Mouse (Mus musculus) liver, embryonic 11.5 days (tissue): Measurements from ENCODE around the gene Insc. TPM values are rescaled to one million over a fixed set of nuclear protein-coding genes. Genes with fewer than 3 reads are reported as not detected.

Source experiments
- ATAC-seq: fragments of 200-750 bp; cut with Nextera tagmentation; replicated peaks from 2 replicates; pipeline ENCODE4 v1.8.0; 2017; ENCODE audit warnings: moderate number of reproducible peaks, mild to moderate bottlenecking, moderate TSS enrichment, moderate library complexity; ENCODE audit not compliant: low FRiP score
- DNase-seq: peaks from one replicate; pipeline ENCODE4 v3.0.0-alpha.2; 2017; ENCODE audit warnings: low spot score
- H3K27ac ChIP-seq: fragments of 300-500 bp; sonication (generic); 2 replicates; pipeline ENCODE4 v1.5.1; 2014; ENCODE audit warnings: mild to moderate bottlenecking, low read depth, low read length, control low read depth
- H3K27me3 ChIP-seq: fragments of 300-500 bp; sonication (generic); replicated peaks from 2 replicates; pipeline ENCODE4 v1.6.1; 2014; ENCODE audit warnings: low read length, mixed read lengths; ENCODE audit not compliant: control insufficient read depth, insufficient read depth
- H3K36me3 ChIP-seq: fragments of 300-500 bp; sonication (generic); 2 replicates; pipeline ENCODE4 v1.6.1; 2014; ENCODE audit warnings: mild to moderate bottlenecking, low read length, moderate library complexity, mixed read lengths; ENCODE audit not compliant: control insufficient read depth, insufficient read depth
- H3K4me1 ChIP-seq: fragments of 300-500 bp; sonication (generic); replicated peaks from 2 replicates; pipeline ENCODE4 v1.6.1; 2014; ENCODE audit warnings: low read length, mixed read lengths; ENCODE audit not compliant: control insufficient read depth, insufficient read depth
- H3K4me2 ChIP-seq: fragments of 300-500 bp; sonication (generic); 2 replicates; pipeline ENCODE4 v1.6.1; 2014; ENCODE audit warnings: mild to moderate bottlenecking, control low read depth, moderate library complexity
- H3K4me3 ChIP-seq: fragments of 300-500 bp; sonication (generic); 2 replicates; pipeline ENCODE4 v1.5.1; 2014; ENCODE audit warnings: low read depth, low read length, control low read depth
- H3K9ac ChIP-seq: fragments of 300-500 bp; sonication (generic); 2 replicates; pipeline ENCODE4 v1.6.1; 2014; ENCODE audit warnings: low read depth, low read length, control low read depth
- H3K9me3 ChIP-seq: fragments of 300-500 bp; sonication (generic); 2 replicates; pipeline ENCODE4 v1.6.1; 2016; ENCODE audit warnings: low read length, inconsistent platforms, mixed read lengths; ENCODE audit not compliant: control insufficient read depth
- WGBS: fragments of 180-500 bp; shearing (Covaris S2); extraction: QIAGEN DNeasy Blood & Tissue Kit; methylation state at CpG from one replicate; pipeline ENCODE4 v1.1.7; 2014; 5-methylcytosine and 5-hydroxymethylcytosine counted together
- polyA plus RNA-seq: library from polyadenylated mRNA; unstranded; fragments of >200 nt; fragmentation: Nextera tagmentation; extraction: Ambion mirVana; gene quantifications from 2 replicates; pipeline ENCODE4 v1.2.1, GENCODE M21; 2014

Gene Insc
- polyA plus RNA-seq, 1 experiment from 2014 or later = 2.3 TPM

DNA sequence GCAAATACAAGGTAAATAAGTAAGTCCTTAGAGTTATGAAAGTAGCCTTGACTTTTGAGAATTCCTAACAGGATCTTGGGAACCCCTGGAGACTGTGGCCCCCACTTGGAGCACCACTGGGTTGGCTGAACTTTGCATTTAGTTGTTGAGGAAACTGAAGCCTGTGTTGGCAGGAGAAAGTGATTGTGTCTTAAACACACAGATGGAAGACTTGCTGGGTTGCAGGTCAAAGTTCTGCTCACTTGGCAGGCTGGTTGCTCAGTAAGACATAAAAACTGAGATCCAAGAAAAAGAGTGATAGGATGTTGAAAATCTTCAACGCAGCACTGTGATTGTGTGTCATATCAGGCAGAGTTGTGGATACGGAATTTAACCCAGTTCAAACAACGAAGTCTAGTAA lies 108.9 kb downstream of the Insc start:
- H3K4me2 ChIP-seq = no peak overlapping the region
- ATAC-seq = no peak
- H3K4me1 ChIP-seq = no peaks in the 10 kb centered on the region
- no peaks in the 10 kb centered on the region for H3K36me3 ChIP-seq
- H3K9ac ChIP-seq = no peak overlapping the region
- H3K9me3 ChIP-seq = no peaks in the 10 kb centered on the region
- H3K4me3 ChIP-seq = no peak overlapping the region
- DNase-seq = no peak
- no peaks in the 10 kb centered on the region for H3K27me3 ChIP-seq
- WGBS = 85% methylated on average over 3 of the region's 3 CpGs
- no peak overlapping the region for H3K27ac ChIP-seq

DNA sequence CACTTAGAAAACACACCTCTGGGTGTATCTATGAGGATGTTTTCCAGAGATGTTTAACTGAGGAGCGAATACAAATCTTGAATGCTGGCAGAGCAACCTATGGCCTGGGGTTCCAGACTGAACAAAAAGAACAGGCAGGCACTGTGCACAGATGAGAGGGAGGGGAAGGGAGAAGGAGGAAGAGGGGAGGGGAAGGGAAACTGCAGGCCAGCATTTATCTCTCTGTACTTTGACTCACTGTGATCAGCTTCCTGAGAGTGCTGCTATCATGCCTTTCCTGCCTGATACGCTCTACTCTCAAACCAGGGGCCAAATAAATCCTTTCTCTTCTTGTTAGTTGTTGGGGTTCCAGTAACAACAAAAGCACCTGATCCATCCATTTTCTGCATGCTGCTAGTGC lies 110.7 kb downstream of the Insc start:
- no peaks in the 10 kb centered on the region for H3K27me3 ChIP-seq
- 40% methylated on average over 2 of the region's 2 CpGs for whole genome bisulfite sequencing
- ATAC-seq = no peak

DNA sequence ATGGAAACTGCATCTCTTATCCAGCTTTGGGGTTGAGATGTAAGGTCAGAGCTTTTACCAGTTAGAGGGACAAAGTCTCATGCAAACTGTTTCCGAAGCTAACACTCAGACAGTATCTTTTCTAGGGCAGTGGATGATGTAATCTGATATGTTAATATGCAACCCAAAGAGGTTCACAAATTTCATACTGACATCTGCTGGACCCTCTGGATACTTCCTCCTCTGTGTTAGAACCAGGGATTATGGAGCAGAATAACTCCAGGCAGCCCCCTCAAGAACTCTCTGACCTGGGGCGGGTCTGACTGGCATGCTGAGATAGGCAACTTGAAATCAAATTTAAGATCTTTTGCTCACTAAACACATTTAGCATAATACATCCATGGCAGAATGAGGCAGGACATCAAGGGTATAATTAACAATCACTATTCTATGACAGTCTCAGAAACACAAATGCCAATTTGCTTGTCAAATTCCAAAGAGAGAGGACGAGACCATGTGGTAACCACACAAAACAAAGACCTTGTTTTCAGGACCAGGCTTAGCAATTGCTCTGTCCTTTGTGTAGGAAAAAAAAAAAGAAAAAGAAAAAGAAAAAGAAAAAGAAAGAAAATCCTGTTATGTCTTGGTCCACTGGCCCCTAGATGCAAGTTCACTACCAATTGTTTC lies 117.5 kb downstream of the Insc start:
- Histone ChIP-seq H3K4me3 (no peak overlapping the region), H3K27ac (no peak overlapping the region), H3K4me2 (no peak overlapping the region), H3K4me1 (no peaks in the 10 kb centered on the region), H3K9ac (no peak overlapping the region), H3K9me3 (no peaks in the 10 kb centered on the region), H3K27me3 (no peaks in the 10 kb centered on the region), H3K36me3 (no peaks in the 10 kb centered on the region)
- WGBS = 76% methylated on average over 3 of the region's 3 CpGs
- DNase-seq = no peak
- ATAC-seq = no peak

More for the DNA sequence above, 110.7 kb downstream of the Insc start:
- no peak for DNase-seq
- no peak overlapping the region for H3K4me3 ChIP-seq
- no peaks in the 10 kb centered on the region for H3K9me3 ChIP-seq
- no peaks in the 10 kb centered on the region for H3K4me1 ChIP-seq
- no peaks in the 10 kb centered on the region for H3K36me3 ChIP-seq
- H3K9ac ChIP-seq = no peak overlapping the region
- H3K4me2 ChIP-seq = no peak overlapping the region
- H3K27ac ChIP-seq = no peak overlapping the region

DNA sequence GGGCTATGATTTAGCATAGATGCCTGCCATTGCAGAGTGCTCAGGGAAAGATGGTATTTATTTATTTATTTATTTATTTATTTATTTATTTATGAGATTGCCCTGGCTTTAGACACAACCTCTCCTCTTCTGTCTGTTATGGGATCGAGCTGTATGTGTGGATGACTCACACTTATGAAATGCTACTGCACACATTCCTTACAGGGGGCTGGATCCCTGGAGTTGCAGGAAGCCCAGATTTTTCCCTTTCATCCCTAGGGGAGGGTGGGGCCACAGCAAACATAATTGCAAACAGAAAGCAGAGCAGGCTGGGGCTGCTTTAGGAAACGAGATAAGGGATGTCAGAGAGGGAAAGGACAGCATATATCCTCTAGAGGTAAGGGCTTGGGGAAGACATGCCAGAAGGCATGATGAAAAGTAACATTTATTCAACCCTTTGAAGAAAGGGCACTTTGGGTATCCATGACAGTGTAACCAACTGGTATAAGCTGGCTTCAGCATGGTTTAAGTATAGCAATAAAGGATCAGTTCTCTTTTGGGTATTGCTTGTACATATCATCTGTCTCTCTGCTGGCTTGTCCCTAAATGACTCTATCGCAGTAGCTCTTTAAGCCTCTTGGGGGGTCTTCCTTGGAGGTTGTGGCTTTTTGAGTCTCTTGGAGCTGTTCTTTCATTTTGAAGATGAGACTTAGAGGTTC lies 130.0 kb downstream of the Insc start:
- Histone ChIP-seq H3K36me3 (no peaks in the 10 kb centered on the region), H3K4me1 (no peaks in the 10 kb centered on the region), H3K27me3 (no peaks in the 10 kb centered on the region), H3K4me3 (no peak overlapping the region), H3K27ac (no peak overlapping the region), H3K4me2 (no peak overlapping the region), H3K9me3 (no peaks in the 10 kb centered on the region), H3K9ac (no peak overlapping the region)
- WGBS = 38% methylated on average over 3 of the region's 3 CpGs
- ATAC-seq (no peak), DNase-seq (no peak)

DNA sequence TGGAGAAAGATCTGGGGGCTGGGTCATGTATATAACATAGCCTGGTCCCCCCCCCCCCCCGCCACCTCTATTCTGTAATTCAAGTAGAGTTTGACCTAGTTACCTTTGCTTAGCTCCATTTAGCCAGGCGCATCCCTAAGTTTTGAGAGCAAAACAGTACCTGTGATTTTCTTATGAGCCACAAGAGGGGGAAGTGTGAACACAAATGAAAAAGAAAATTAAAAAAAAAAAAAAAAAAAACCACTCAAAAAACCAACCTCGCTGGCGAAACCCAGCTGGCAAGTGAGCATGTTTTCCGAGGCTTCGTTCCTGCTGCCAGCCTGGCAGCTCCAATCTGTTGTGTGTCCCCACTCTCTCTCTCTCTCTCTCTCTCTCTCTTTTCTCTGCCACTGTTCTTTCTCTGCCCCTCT lies 130.5 kb downstream of the Insc start:
- H3K4me3 ChIP-seq = no peak overlapping the region
- no peaks in the 10 kb centered on the region for H3K4me1 ChIP-seq
- no peak overlapping the region for H3K27ac ChIP-seq
- H3K9me3 ChIP-seq = no peaks in the 10 kb centered on the region
- no peak overlapping the region for H3K4me2 ChIP-seq
- ATAC-seq = no peak
- H3K27me3 ChIP-seq = no peaks in the 10 kb centered on the region
- 36% methylated on average over 6 of the region's 6 CpGs for WGBS
- H3K36me3 ChIP-seq = no peaks in the 10 kb centered on the region
- H3K9ac ChIP-seq = no peak overlapping the region
- DNase-seq = no peak

DNA sequence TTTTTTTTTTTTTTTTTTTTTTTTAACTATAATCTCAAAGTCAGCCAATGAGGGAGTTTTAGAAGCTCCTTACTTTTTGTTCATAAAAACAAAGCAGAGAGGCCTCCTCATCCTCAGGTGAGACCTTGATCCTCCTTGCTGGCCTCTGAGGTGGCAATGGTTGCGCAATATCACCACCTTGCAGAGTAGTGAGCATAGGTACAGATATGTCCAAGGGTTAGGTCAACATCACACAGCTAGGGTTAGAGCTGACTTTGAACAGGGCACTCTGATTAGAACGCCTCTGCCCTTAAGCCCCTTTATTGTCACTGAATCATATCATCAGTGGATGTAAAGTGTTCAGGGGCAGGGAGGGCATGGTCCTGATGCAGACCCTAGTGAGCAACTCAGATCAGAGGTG lies 131.1 kb downstream of the Insc start:
- Histone ChIP-seq H3K4me1 (no peaks in the 10 kb centered on the region), H3K9me3 (no peaks in the 10 kb centered on the region), H3K4me2 (no peak overlapping the region), H3K27ac (no peak overlapping the region), H3K9ac (no peak overlapping the region), H3K36me3 (no peaks in the 10 kb centered on the region), H3K4me3 (no peak overlapping the region), H3K27me3 (no peaks in the 10 kb centered on the region)
- ATAC-seq (no peak), DNase-seq (no peak)
- WGBS = 76% methylated on average over 2 of the region's 2 CpGs

DNA sequence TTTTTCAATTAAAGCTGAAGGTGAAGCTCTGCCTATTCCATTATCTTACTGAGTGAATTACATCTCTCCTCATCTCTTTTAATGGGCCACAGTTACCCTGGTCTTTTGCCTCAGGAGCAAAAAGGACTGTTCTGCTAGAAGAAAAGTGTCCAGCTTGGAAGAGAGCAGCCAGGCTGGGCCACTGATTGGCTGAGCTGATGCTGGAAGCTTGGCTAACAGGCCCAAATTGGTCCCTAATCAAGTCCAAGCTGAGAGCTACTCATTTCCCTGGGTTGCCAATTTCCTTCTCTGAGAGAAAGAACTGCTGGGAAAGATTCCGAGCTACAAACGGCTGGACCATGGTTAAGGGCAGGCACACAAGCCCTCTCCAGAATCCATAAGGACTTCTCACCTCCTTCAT lies 140.1 kb downstream of the Insc start:
- no peak overlapping the region for H3K27ac ChIP-seq
- H3K4me3 ChIP-seq = no peak overlapping the region
- H3K9ac ChIP-seq = no peak overlapping the region
- H3K9me3 ChIP-seq = no peaks in the 10 kb centered on the region
- no peaks in the 10 kb centered on the region for H3K36me3 ChIP-seq
- DNase-seq (no peak), ATAC-seq (no peak)
- no peak overlapping the region for H3K4me2 ChIP-seq
- H3K27me3 ChIP-seq = no peaks in the 10 kb centered on the region
- H3K4me1 ChIP-seq = no peaks in the 10 kb centered on the region
- 94% methylated on average over 2 of the region's 2 CpGs for WGBS

DNA sequence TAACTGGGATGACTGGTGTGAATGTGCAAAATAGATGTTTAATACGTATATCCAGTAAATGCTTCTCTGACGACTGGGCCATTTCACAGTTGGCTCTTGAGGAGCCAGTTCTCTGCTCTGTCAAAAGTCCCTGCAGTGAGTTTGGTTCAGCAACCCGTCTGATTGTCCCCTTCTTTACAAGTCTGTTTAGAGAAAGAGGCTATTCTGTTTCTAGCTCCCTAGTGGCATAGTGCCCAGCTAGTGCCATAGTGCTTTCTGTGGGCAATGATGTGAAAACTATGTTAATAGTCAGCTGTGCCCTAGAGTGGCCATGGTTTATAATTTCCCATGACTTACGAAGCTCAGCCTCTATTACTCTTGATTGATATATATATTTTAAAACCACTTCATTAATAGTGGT lies 143.4 kb downstream of the Insc start:
- Histone ChIP-seq H3K4me2 (no peak overlapping the region), H3K9ac (no peak overlapping the region), H3K27ac (no peak overlapping the region), H3K4me1 (no peaks in the 10 kb centered on the region), H3K36me3 (no peaks in the 10 kb centered on the region), H3K9me3 (no peaks in the 10 kb centered on the region), H3K4me3 (no peak overlapping the region), H3K27me3 (no peaks in the 10 kb centered on the region)
- DNase-seq = no peak
- no peak for ATAC-seq
- 82% methylated on average over 4 of the region's 4 CpGs for WGBS

DNA sequence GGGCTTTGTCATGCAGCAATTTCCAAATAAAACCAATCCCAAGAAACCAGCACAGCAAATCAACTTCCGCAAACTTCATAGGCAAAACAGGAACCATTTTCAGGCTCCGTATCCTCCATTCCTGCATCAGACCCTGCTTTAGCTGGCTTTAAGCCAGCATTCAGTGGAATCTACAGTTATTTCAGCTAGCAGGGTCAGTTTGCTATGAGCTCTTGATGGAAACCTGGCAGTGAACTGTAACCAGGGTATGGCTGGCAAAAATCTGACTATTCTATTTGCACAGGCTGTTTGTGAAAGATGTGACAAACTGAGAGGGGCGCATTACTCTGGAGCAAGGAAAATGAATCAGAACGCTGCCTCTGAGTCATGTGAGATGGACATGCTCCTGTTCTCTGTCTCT lies 146.7 kb downstream of the Insc start:
- Histone ChIP-seq H3K4me1 (no peaks in the 10 kb centered on the region; the same call in 1 of the 2 replicates), H3K4me3 (no peak overlapping the region), H3K9ac (no peak overlapping the region), H3K4me2 (no peak overlapping the region), H3K27me3 (no peaks in the 10 kb centered on the region), H3K36me3 (no peaks in the 10 kb centered on the region), H3K27ac (no peak overlapping the region), H3K9me3 (no peaks in the 10 kb centered on the region)
- no peak for DNase-seq
- no peak for ATAC-seq
- 92% methylated on average over 4 of the region's 4 CpGs for WGBS
